Mouse (Mus musculus) left cerebral cortex, postnatal 25 days (tissue): ENCODE measurements around the gene Wasf3. TPM values are rescaled to one million over a fixed set of nuclear protein-coding genes. Genes with fewer than 3 reads are reported as not detected.

ENCODE experiments used
- total RNA-seq, 2 experiments: library from RNA; stranded (reverse); gene quantifications; 2 replicates each; pipeline ENCODE4 v1.2.3; 2021

Gene Wasf3
- total RNA-seq, 2 experiments from 2014 or later: 90.2 to 95.3 TPM

Other genes with a start within 250 kb of the Wasf3 start
- gene Gm5565, start 224.4 kb upstream of the Wasf3 start, total RNA-seq: not detected
- not detected for gene Gm6309, start 214.3 kb upstream of the Wasf3 start, total RNA-seq
- gene 1700001J03Rik, start 199.7 kb upstream of the Wasf3 start, total RNA-seq: under 1 TPM in 1 of 2 experiments, not detected in 1; 0.83 TPM
- gene Rnf6, start 163.4 kb upstream of the Wasf3 start, total RNA-seq: 10 to 100 TPM; 69.7 to 70.1 TPM
- 10 to 100 TPM; 39.5 to 51.3 TPM for gene Cdk8, start 153.8 kb upstream of the Wasf3 start, total RNA-seq
- not detected for gene Gm6408, start 97.0 kb downstream of the Wasf3 start, total RNA-seq
- gene Gm6370, start 106.4 kb downstream of the Wasf3 start, total RNA-seq: not detected
- gene 4930449I24Rik, start 117.4 kb downstream of the Wasf3 start, total RNA-seq: not detected
- not detected for gene Gm3402, start 129.1 kb downstream of the Wasf3 start, total RNA-seq
- not detected for gene Gm3404, start 140.8 kb downstream of the Wasf3 start, total RNA-seq
- gene Gm3409, start 152.7 kb downstream of the Wasf3 start, total RNA-seq: not detected
- gene Gm3415, start 171.2 kb downstream of the Wasf3 start, total RNA-seq: not detected
- gene Gpr12, start 200.3 kb downstream of the Wasf3 start, total RNA-seq: 10 to 100 TPM; 28.1 to 32.2 TPM